Mouse (Mus musculus) neural tube, embryonic 14.5 days (tissue): ENCODE measurements around the gene Inafm1. TPM values are rescaled to one million over a fixed set of nuclear protein-coding genes. Genes with fewer than 3 reads are reported as not detected.

Experiments used
- ATAC-seq: fragments of 200-750 bp; cut with Nextera tagmentation; 2 replicates; pipeline ENCODE4 v1.8.0; 2017; ENCODE audit warnings: low read depth, mild to moderate bottlenecking, moderate TSS enrichment, moderate library complexity
- H3K27ac ChIP-seq: fragments of 300-500 bp; sonication (generic); 2 replicates; pipeline ENCODE4 v1.5.1; 2014; ENCODE audit warnings: low read depth, mild to moderate bottlenecking, control low read depth, low read length, moderate library complexity, mixed read lengths
- H3K27me3 ChIP-seq: fragments of 300-500 bp; sonication (generic); 2 replicates; pipeline ENCODE4 v1.6.1; 2014; ENCODE audit warnings: low read length; ENCODE audit not compliant: control insufficient read depth, insufficient read depth
- H3K36me3 ChIP-seq: fragments of 300-500 bp; sonication (generic); 2 replicates; pipeline ENCODE4 v1.6.1; 2014; ENCODE audit warnings: low read length, mixed read lengths; ENCODE audit not compliant: control insufficient read depth, insufficient read depth
- H3K4me1 ChIP-seq: fragments of 300-500 bp; sonication (generic); 2 replicates; pipeline ENCODE4 v1.6.1; 2014; ENCODE audit warnings: low read length; ENCODE audit not compliant: control insufficient read depth, insufficient read depth
- H3K4me2 ChIP-seq: fragments of 300-500 bp; sonication (generic); 2 replicates; pipeline ENCODE4 v1.6.1; 2014; ENCODE audit warnings: mild to moderate bottlenecking, low read depth, low read length, control low read depth
- H3K4me3 ChIP-seq: fragments of 300-500 bp; sonication (generic); 2 replicates; pipeline ENCODE4 v1.5.1; 2014; ENCODE audit warnings: low read depth, low read length, control low read depth, mixed read lengths
- H3K9ac ChIP-seq: fragments of 300-500 bp; sonication (generic); replicated peaks from 2 replicates; pipeline ENCODE4 v1.6.1; 2014; ENCODE audit warnings: low read depth, mild to moderate bottlenecking, control low read depth, low read length, mixed read lengths
- H3K9me3 ChIP-seq: fragments of 300-500 bp; sonication (generic); 2 replicates; pipeline ENCODE4 v1.6.1; 2016; ENCODE audit warnings: low read length; ENCODE audit not compliant: control insufficient read depth
- WGBS: fragments of 180-500 bp; shearing (Covaris S2); extraction: QIAGEN DNeasy Blood & Tissue Kit; methylation state at CpG from one replicate; pipeline ENCODE4 v1.1.7; 2014; 5-methylcytosine and 5-hydroxymethylcytosine counted together
- polyA plus RNA-seq: library from polyadenylated mRNA; unstranded; fragments of >200 nt; fragmentation: Nextera tagmentation; extraction: Ambion mirVana; gene quantifications from 2 replicates; pipeline ENCODE4 v1.2.1, GENCODE M21; 2014

Inafm1 gene
- polyA plus RNA-seq, 1 experiment from 2014 or later = 58.6 TPM

GRCm38 (mm10) chr7:16240281-16240977, 33.0 kb downstream of the Inafm1 start:
- H3K4me2 ChIP-seq = no peak overlapping the region
- no peak overlapping the region for H3K4me3 ChIP-seq
- H3K27ac ChIP-seq = no peak overlapping the region
- H3K9me3 ChIP-seq = no peaks in the 10 kb centered on the region
- WGBS = 73% methylated on average over 7 of the region's 7 CpGs
- H3K27me3 ChIP-seq = no peaks in the 10 kb centered on the region
- H3K9ac ChIP-seq = no peak overlapping the region
- no peaks in the 10 kb centered on the region for H3K36me3 ChIP-seq
- H3K4me1 ChIP-seq = no peaks in the 10 kb centered on the region
- ATAC-seq = no peak

DNA sequence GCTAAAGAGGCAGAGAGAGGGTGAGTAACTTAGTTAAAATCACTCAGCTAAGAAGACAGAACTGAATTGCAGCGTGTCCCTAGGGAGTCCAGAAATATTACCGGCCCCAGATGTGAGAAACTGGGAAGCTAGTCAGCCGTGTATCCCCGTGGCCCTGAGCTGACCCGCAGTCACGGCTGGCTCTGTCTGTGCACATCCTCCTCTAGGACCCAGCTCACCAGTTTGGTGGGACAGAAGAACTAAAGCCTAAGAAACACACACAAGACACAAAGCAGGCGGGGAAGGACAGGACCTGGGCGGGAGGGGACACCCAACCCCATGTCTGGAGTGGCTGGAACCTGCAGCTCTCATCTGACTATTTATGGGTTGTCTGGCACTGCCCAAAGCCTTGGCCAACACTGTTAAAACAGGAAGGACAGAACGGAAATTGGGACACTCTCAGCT, 33.8 kb downstream of the Inafm1 start:
- Histone ChIP-seq H3K27me3 (no peaks in the 10 kb centered on the region), H3K9ac (no peak overlapping the region), H3K36me3 (no peaks in the 10 kb centered on the region), H3K9me3 (no peaks in the 10 kb centered on the region), H3K4me1 (no peaks in the 10 kb centered on the region), H3K4me3 (no peak overlapping the region), H3K4me2 (no peak overlapping the region), H3K27ac (no peak overlapping the region)
- 59% methylated on average over 9 of the region's 9 CpGs for WGBS
- no peak for ATAC-seq

DNA sequence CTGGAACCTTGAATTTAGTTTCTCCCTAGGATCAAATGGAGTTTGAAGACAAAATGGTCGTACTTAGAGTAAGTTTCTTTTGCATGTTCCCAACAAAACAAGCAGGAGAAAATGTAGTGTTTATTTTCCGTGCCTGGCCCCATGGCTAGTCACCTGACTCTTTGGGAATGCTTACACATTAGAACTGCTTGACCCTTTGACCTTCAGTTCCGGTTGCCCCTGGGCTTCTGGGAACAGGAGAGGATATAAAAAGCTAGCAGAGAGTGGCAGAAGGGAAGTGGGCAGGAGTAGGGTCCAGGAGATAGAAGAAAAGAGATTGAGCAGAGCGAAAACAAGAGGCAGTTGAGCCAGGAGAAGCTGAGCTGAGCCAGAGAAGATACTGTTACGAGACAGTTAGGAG, 43.5 kb downstream of the Inafm1 start:
- Histone ChIP-seq H3K4me2 (no peak overlapping the region), H3K27ac (no peak overlapping the region), H3K27me3 (no peaks in the 10 kb centered on the region), H3K9ac (no peak overlapping the region), H3K36me3 (no peaks in the 10 kb centered on the region), H3K9me3 (no peaks in the 10 kb centered on the region), H3K4me1 (no peaks in the 10 kb centered on the region), H3K4me3 (no peak overlapping the region)
- WGBS = 51% methylated on average over 5 of the region's 5 CpGs
- no peak for ATAC-seq

Other genes starting within 250 kb of the Inafm1 start
- gene Bicra, start 225.7 kb downstream of the Inafm1 start, polyA plus RNA-seq = 8.6 and 9.6 TPM in 2 replicates
- 0.07 and 0.10 TPM in 2 replicates for gene Zfp541, start 211.8 kb downstream of the Inafm1 start, polyA plus RNA-seq
- 252 and 259 TPM in 2 replicates for gene Napa, start 175.2 kb downstream of the Inafm1 start, polyA plus RNA-seq
- 39.0 and 39.5 TPM in 2 replicates for gene Kptn, start 153.7 kb downstream of the Inafm1 start, polyA plus RNA-seq
- 1.5 and 2.0 TPM in 2 replicates for gene Slc8a2, start 143.8 kb downstream of the Inafm1 start, polyA plus RNA-seq
- gene Meis3, start 98.5 kb downstream of the Inafm1 start, polyA plus RNA-seq = 122 and 127 TPM in 2 replicates
- gene Dhx34, start 51.6 kb downstream of the Inafm1 start, polyA plus RNA-seq = 6.8 and 8.6 TPM in 2 replicates
- 0.05 and 0.10 TPM in 2 replicates for gene C5ar2, start 29.5 kb downstream of the Inafm1 start, polyA plus RNA-seq
- 0.83 and 2.6 TPM in 2 replicates for gene C5ar1, start 14.1 kb downstream of the Inafm1 start, polyA plus RNA-seq
- 14.8 and 15.8 TPM in 2 replicates for gene Ccdc9, start 13.2 kb upstream of the Inafm1 start, polyA plus RNA-seq
- gene Bbc3, start 34.8 kb upstream of the Inafm1 start, polyA plus RNA-seq = 13.7 and 19.7 TPM in 2 replicates
- gene Sae1, start 114.2 kb upstream of the Inafm1 start, polyA plus RNA-seq = 197 and 245 TPM in 2 replicates
- 15.8 and 18.5 TPM in 2 replicates for gene Zc3h4, start 127.3 kb upstream of the Inafm1 start, polyA plus RNA-seq
- 62.7 and 70.4 TPM in 2 replicates for gene Tmem160, start 179.2 kb upstream of the Inafm1 start, polyA plus RNA-seq
- gene Npas1, start 204.1 kb upstream of the Inafm1 start, polyA plus RNA-seq = 1.8 and 2.0 TPM in 2 replicates